7 mouse cellular contexts compared by ENCODE assay signal in the genomic region with DNA sequence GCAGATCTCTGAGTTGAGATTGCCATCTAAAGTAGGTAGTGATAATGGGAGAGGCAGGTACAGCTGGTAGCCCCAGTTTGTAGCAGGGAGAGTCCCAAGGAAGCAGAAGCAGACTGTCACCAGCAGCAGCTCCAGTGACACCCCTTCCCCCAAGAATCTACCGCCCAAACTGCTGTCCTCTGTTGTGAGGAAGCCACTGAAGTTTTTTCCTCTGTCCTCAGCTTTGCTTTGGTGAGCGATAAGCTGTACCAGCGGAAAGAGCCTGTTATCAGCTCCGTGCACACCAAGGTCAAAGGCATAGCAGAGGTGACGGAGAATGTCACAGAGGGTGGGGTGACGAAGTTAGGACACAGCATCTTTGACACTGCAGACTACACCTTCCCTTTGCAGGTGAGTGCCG. TPM values are rescaled to one million over a fixed set of nuclear protein-coding genes. Genes with fewer than 3 reads are reported as not detected.
DNase-seq lines count a peak whose midpoint lies in the region; ATAC-seq and TF ChIP-seq lines count a peak whose summit lies in the region.

No protein-coding gene starts in this region.

- H3K9me3 ChIP-seq in midbrain, embryonic 10.5 days (replicated peaks) = no peaks in the 10 kb centered on the region
- H3K9me3 ChIP-seq in midbrain, embryonic 11.5 days (ENCODE audit: control insufficient read depth, low read length) = no peaks in the 10 kb centered on the region
- no peaks in the 10 kb centered on the region for H3K9me3 ChIP-seq in hindbrain, postnatal 0 days (ENCODE audit: low read length)

- no peak overlapping the region for H3K9ac ChIP-seq in midbrain, embryonic 11.5 days (ENCODE audit: low read length)
- no peak overlapping the region for H3K9ac ChIP-seq in hindbrain, postnatal 0 days (replicated peaks; ENCODE audit: low read length)

- H3K4me2 ChIP-seq in midbrain, embryonic 11.5 days = no peak overlapping the region
- no peak overlapping the region for H3K4me2 ChIP-seq in hindbrain, postnatal 0 days (ENCODE audit: low read depth, low read length)

- no peak for ATAC-seq in midbrain, embryonic 11.5 days (ENCODE audit: low FRiP score)
- peak; percentile 79 for ATAC-seq in common myeloid progenitor, adult 5-6 weeks (replicated peaks; ENCODE audit: low read depth, poor library complexity, severe bottlenecking)
- ATAC-seq in hindbrain, postnatal 0 days = no peak

- H3K4me1 ChIP-seq in midbrain, embryonic 10.5 days = peaks cover 34% of the 10 kb centered on the region
- H3K4me1 ChIP-seq in midbrain, embryonic 11.5 days (ENCODE audit: control insufficient read depth, insufficient read depth, low read length) = peaks cover 27% of the 10 kb centered on the region
- peaks cover 20% of the 10 kb centered on the region; the same call in 1 of the 2 replicates for H3K4me1 ChIP-seq in hindbrain, postnatal 0 days (ENCODE audit: insufficient read depth, low read length)
- peaks cover 41% of the 10 kb centered on the region for H3K4me1 ChIP-seq in olfactory bulb, adult 2 months (ENCODE audit: control insufficient read depth, insufficient read depth, low read length)

- H3K27ac ChIP-seq in midbrain, embryonic 10.5 days (replicated peaks) = peak overlapping the region; percentile 82
- H3K27ac ChIP-seq in midbrain, embryonic 11.5 days (ENCODE audit: low read depth, low read length) = no peak overlapping the region
- peak overlapping the region; percentile 65 for H3K27ac ChIP-seq in hindbrain, postnatal 0 days
- peak overlapping the region; percentile 63 for H3K27ac ChIP-seq in olfactory bulb, adult 2 months (ENCODE audit: insufficient read depth, low read depth, low read length)

- whole genome bisulfite sequencing in midbrain, embryonic 10.5 days = 85% methylated on average over 7 of the region's 7 CpGs
- 77% methylated on average over 7 of the region's 7 CpGs for WGBS in midbrain, embryonic 11.5 days
- 82% methylated on average over 7 of the region's 7 CpGs for WGBS in hindbrain, postnatal 0 days
- WGBS in olfactory bulb, adult 2 months = 80% methylated on average over 7 of the region's 7 CpGs

- peaks cover 4% of the 10 kb centered on the region; the same call in 1 of the 2 replicates for H3K27me3 ChIP-seq in midbrain, embryonic 10.5 days (ENCODE audit: low read depth, poor library complexity, severe bottlenecking)
- H3K27me3 ChIP-seq in midbrain, embryonic 11.5 days (ENCODE audit: control insufficient read depth, insufficient read depth, low read length) = no peaks in the 10 kb centered on the region
- no peaks in the 10 kb centered on the region for H3K27me3 ChIP-seq in hindbrain, postnatal 0 days (ENCODE audit: insufficient read depth, low read length)

- TF ChIP-seq CTCF in hindbrain, postnatal 0 days (IDR thresholded peaks at IDR 0.05; ENCODE audit: low read depth) = no peak
- no peak for TF ChIP-seq CTCF in olfactory bulb, adult 2 months (IDR thresholded peaks at IDR 0.05; ENCODE audit: insufficient read depth, low read depth, low read length)

- no peak for DNase-seq in midbrain, embryonic 10.5 days (ENCODE audit: low spot score)
- DNase-seq in midbrain, embryonic 11.5 days (ENCODE audit: low spot score, missing footprints) = no peak
- no peak for DNase-seq in hindbrain, postnatal 0 days (ENCODE audit: low spot score)
- no peak for DNase-seq in cerebellum, postnatal 14 days
- DNase-seq in urinary bladder, postnatal 10 days (ENCODE audit: low spot score) = no peak

- no peaks in the 10 kb centered on the region for H3K36me3 ChIP-seq in midbrain, embryonic 10.5 days
- no peaks in the 10 kb centered on the region for H3K36me3 ChIP-seq in midbrain, embryonic 11.5 days (ENCODE audit: control insufficient read depth, insufficient read depth, low read length)
- H3K36me3 ChIP-seq in hindbrain, postnatal 0 days (ENCODE audit: insufficient read depth, low read length) = no peaks in the 10 kb centered on the region

- H3K4me3 ChIP-seq in midbrain, embryonic 10.5 days = no peak overlapping the region
- H3K4me3 ChIP-seq in midbrain, embryonic 11.5 days (ENCODE audit: low read depth, low read length) = no peak overlapping the region
- H3K4me3 ChIP-seq in hindbrain, postnatal 0 days (ENCODE audit: low read length) = no peak overlapping the region
- H3K4me3 ChIP-seq in olfactory bulb, adult 2 months (ENCODE audit: insufficient read depth, low read depth, low read length) = no peak overlapping the region

- no peak for TF ChIP-seq POLR2A in olfactory bulb, adult 2 months (IDR thresholded peaks at IDR 0.05; ENCODE audit: insufficient read depth, low read depth, low read length)

RNA-seq across cellular contexts. Expression of a gene that starts 8.8 kb away (rescaled TPM):
- polyA plus RNA-seq in midbrain, embryonic 10.5 days (2016; fragmentation: Nextera tagmentation; extraction: Ambion mirVana) = 0.63 and 1.0 TPM in 2 replicates
- polyA plus RNA-seq in midbrain, embryonic 11.5 days (2014; fragmentation: Nextera tagmentation; extraction: Ambion mirVana) = 0.63 and 0.92 TPM in 2 replicates
- 5.2 and 5.3 TPM in 2 replicates for total RNA-seq in common myeloid progenitor, adult 5-6 weeks (2017)
- 13.5 and 16.2 TPM in 2 replicates for total RNA-seq in hindbrain, postnatal 0 days (2014; rRNA removed)
- 7.1 and 7.3 TPM in 2 replicates for polyA plus RNA-seq in hindbrain, postnatal 0 days (2015; fragmentation: Nextera tagmentation; extraction: Ambion mirVana)
- not detected in 2 replicates for polyA plus RNA-seq in olfactory bulb, adult 2 months (2012; ENCODE audit: insufficient read depth, insufficient read length, low replicate concordance, missing spikeins)

RNA-seq across cellular contexts. Expression of a gene that starts 38.2 kb away (rescaled TPM):
- polyA plus RNA-seq in midbrain, embryonic 10.5 days (2016; fragmentation: Nextera tagmentation; extraction: Ambion mirVana) = 51.4 and 54.1 TPM in 2 replicates
- 48.5 and 50.5 TPM in 2 replicates for polyA plus RNA-seq in midbrain, embryonic 11.5 days (2014; fragmentation: Nextera tagmentation; extraction: Ambion mirVana)
- 6.1 and 19.6 TPM in 2 replicates for total RNA-seq in common myeloid progenitor, adult 5-6 weeks (2017)
- 21.3 and 32.3 TPM in 2 replicates for total RNA-seq in hindbrain, postnatal 0 days (2014; rRNA removed)
- polyA plus RNA-seq in hindbrain, postnatal 0 days (2015; fragmentation: Nextera tagmentation; extraction: Ambion mirVana) = 66.3 and 66.5 TPM in 2 replicates
- not detected in 2 replicates for polyA plus RNA-seq in olfactory bulb, adult 2 months (2012; ENCODE audit: insufficient read depth, insufficient read length, low replicate concordance, missing spikeins)

RNA-seq across cellular contexts. Expression of a gene that starts 54.8 kb away (rescaled TPM):
- polyA plus RNA-seq in midbrain, embryonic 10.5 days (2016; fragmentation: Nextera tagmentation; extraction: Ambion mirVana) = 3.5 and 9.6 TPM in 2 replicates
- polyA plus RNA-seq in midbrain, embryonic 11.5 days (2014; fragmentation: Nextera tagmentation; extraction: Ambion mirVana) = 6.8 and 7.7 TPM in 2 replicates
- total RNA-seq in common myeloid progenitor, adult 5-6 weeks (2017) = 12.1 and 17.4 TPM in 2 replicates
- total RNA-seq in hindbrain, postnatal 0 days (2014; rRNA removed) = 11.6 and 17.4 TPM in 2 replicates
- 21.1 and 21.7 TPM in 2 replicates for polyA plus RNA-seq in hindbrain, postnatal 0 days (2015; fragmentation: Nextera tagmentation; extraction: Ambion mirVana)
- not detected in 2 replicates for polyA plus RNA-seq in olfactory bulb, adult 2 months (2012; ENCODE audit: insufficient read depth, insufficient read length, low replicate concordance, missing spikeins)
